Mouse (Mus musculus): ENCODE results near the gene Rbbp5.
A peak's percentile ranks its signal among the peaks of the same experiment; 100 is the strongest.

Gene Rbbp5

GRCm38 (mm10) chr1:132500535-132500934, 23.4 kb downstream of the Rbbp5 start:
- DNase-seq (ENCODE audit: low spot score): no peak

- DNase-seq (ENCODE audit: low spot score): no peak
Observed at GRCm38 (mm10) chr1:132505155-132505554, 28.0 kb downstream of the Rbbp5 start.

- DNase-seq (ENCODE audit: low spot score): no peak
Observed at GRCm38 (mm10) chr1:132506058-132506457, 28.9 kb downstream of the Rbbp5 start, which contains the start of gene Tmem81. TSS of gene Tmem81 (plus strand) at chr1:132506230.

- DNase-seq (ENCODE audit: low spot score): no peak
Observed at GRCm38 (mm10) chr1:132506656-132507055, 29.5 kb downstream of the Rbbp5 start.

DNA sequence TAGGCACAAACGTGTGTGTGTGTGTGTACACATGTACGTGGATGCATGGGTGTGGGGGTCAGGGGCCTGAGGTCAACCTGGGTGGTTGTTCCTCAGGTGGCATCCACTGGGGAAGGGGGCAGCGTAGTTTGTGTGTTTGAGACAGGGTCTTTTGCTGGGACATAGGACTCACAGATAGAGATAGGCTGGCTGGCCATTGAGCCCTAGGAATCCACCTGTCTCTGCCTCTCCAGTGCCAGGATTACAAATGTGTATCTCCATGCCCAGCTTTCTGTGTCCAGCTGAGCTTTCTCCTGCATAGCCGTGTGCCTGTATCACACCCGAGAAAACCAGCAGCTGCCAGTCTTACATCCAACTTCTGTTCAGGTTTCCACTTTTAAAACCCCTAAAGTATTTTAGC, 32.6 kb downstream of the Rbbp5 start:
- no peak for DNase-seq (ENCODE audit: low spot score)

- no peak for DNase-seq (ENCODE audit: low spot score)
Observed at GRCm38 (mm10) chr1:132511521-132511920, 34.4 kb downstream of the Rbbp5 start.

GRCm38 (mm10) chr1:132512106-132512505, 34.9 kb downstream of the Rbbp5 start:
- no peak for DNase-seq (ENCODE audit: low spot score)

DNA sequence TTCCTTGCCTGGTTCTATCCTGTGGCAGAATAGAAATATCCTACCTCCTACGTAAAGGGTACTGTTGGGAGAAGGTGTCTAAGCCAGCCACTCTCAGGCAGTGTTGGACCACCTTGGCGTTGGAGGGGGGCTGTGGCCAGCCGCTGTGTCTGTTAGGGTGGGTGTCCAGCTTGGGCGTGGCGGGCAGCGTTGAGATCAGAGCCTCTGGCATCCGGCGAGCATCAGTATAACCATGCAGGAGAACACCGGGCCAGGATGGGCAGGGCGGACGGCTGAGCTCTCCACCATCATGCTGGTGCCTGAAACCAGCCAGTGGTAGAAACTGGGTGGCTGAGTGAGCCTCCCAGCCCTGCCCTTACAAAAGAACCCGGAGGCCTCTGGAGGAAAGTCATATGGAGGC, 38.2 kb downstream of the Rbbp5 start:
- DNase-seq (ENCODE audit: low spot score): no peak

GRCm38 (mm10) chr1:132516776-132517175, 39.6 kb downstream of the Rbbp5 start:
- DNase-seq (ENCODE audit: low spot score): no peak

GRCm38 (mm10) chr1:132518621-132519020, 41.5 kb downstream of the Rbbp5 start:
- DNase-seq (ENCODE audit: low spot score): no peak

- DNase-seq (ENCODE audit: low spot score): no peak
Observed at GRCm38 (mm10) chr1:132519734-132520133, 42.6 kb downstream of the Rbbp5 start.

DNA sequence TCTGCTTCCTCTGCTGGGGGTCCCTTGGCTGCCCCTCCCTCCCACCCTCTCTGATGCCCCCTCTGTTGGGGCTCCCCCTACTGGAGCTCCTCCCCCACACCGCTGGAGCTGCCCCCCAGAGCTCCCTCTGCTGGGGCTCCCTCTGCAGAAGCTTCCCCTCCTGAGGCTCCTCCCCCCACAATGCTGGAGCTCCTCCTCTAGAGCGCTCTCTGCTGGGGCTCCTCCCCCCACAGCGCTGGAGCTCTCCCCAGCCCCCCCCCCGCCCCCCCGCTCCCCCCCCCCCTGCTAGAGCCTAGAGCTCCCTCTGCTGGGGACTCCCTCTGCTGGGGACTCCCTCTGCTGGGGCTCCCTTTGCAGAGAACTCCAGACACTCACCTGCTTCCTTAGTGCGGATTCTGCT, 43.6 kb downstream of the Rbbp5 start:
- DNase-seq (ENCODE audit: low spot score): peak; percentile 63

DNA sequence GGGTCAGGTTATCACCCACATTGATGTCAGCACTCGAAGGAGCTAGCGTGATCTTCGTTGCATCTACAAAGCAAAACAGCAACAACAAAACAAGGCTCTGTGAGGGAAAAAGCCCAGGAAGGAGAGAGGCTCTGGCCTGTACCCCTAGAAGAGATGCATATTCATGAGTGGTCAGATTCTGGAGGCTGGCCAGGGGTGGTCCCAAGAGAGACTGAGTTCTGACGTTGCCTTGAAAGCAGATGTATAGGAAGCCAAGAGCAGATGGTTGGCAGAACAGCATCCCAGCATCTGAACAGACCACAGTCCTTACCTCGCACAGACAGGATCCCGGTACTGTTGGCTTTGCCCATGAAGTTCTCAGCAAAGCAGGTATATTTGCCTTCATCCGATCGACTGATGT, 45.9 kb downstream of the Rbbp5 start:
- DNase-seq (ENCODE audit: low spot score): no peak

- no peak for DNase-seq (ENCODE audit: low spot score)
Observed at GRCm38 (mm10) chr1:132523920-132524319, 46.8 kb downstream of the Rbbp5 start.

DNA sequence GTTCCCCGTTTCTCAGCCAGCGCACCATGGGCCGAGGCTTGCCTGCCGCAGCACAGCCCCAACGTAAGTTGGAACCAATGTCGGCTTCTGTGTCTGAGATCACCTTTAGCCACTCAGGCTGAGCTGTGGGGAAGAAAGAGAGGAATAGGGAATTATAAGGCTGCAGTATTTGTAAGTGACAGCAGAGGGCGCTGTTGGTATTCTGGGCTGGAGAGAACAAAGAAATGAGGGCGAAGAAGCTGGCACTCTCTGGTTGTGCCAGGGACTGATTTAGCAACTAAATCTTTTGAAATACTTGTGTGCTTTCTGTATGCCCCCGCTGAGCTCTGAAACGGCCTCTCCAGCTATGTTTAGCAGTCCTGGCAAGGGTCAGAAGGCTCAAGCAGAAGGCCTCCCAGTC, 48.7 kb downstream of the Rbbp5 start:
- DNase-seq (ENCODE audit: low spot score): peak; percentile 47

DNA sequence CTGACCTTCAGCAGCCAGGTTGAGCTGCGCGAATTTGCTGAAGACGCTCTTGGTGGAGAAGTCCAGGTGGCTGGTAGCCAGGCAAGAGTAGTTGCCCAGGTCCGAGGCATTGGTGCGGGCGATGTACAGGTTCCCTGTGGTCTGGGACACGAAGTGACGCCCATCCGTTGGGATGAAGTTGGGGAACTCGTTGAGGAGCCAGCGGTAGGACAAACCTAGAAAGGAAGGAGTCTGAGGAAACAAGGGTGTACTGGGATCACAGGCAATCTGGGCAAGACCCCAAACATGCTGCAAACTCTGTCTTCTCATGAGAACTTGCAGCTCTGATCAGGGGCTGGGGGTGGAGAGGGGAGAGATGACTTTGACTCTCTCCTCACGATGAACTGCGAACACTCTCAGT, 50.9 kb downstream of the Rbbp5 start:
- no peak for DNase-seq (ENCODE audit: low spot score)

DNA sequence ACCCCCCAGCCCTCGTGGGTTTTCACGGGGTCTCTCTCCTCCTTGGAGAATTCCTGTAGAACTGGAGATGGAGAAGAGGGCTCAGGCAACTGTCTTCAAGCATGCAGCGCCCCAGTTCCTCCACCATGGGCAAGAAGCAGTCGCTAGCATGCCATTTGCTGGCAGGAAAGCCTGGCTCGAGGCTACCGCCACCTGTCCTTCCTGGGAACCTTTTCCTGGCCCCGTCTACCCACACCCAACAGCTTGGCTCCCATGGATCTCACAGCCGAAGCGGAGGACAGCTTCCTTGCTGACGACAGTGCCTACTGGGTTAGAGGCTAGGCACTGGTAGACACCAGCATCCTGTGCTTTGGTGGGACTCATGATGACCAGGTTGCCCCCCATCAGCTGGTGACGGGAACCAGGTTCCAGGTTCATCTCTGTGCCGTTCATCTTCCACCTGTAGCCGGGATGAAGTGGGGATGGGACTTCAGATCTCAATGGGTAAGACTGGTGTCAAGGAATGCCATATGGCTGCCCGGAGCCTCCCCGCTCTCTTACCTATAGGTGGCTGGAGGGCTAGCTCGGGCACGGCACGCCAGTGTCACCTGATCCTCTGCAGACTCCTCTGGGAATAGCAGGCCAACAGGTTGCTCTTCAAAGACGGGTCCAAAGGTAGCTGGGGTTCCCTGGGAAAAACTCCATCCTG, 51.6 kb downstream of the Rbbp5 start:
- DNase-seq (ENCODE audit: low spot score): no peak

DNA sequence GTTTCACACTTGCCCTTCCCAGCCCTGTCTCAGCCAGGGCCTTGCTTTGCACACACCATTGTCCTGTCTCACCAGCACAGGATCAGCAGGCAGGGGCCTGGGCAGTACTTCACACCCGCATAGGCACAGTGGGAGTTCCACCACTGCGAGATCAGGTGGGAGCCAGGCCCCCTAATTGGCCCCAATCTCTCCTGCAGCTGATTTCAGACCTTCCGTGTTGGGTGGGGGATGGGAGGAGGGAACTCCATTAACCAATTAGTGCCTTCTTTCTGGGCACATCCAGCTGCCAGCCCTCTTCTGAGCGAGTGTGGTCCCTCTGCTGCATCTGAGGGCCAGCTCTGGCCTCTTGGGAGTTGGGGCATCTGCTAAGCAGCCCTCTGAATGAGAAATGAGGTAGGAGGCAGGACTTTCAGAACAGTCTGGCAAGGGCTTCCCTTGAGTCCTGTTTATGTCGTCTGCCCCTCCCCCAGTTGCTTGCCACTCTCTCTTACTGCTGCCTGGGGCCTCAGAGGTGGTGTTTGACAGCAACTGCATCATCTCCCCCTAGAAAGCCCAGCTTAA, 53.5 kb downstream of the Rbbp5 start:
- DNase-seq (ENCODE audit: low spot score): no peak

GRCm38 (mm10) chr1:132532521-132532920, 55.4 kb downstream of the Rbbp5 start:
- no peak for DNase-seq (ENCODE audit: low spot score)

DNA sequence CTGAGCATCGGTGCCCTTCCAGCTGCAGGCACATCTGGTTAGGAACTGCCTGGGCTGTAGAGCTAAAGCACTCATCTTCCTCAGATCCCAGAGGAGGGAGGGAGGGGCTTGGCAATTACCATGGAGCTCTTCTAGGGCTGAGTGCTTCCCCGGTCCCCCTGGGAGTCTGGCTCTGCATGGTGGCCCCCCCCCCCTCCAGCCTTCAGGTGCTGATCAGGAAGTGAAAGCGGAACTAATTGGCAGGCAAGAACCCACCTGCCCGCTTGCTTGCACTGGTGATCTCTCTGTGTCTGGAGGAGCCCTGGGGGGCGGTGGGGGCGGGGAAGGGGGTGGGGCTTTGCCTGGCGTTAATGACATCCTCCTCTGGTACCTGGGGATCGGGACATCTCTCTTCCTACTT, 56.7 kb downstream of the Rbbp5 start:
- DNase-seq (ENCODE audit: low spot score): no peak

DNA sequence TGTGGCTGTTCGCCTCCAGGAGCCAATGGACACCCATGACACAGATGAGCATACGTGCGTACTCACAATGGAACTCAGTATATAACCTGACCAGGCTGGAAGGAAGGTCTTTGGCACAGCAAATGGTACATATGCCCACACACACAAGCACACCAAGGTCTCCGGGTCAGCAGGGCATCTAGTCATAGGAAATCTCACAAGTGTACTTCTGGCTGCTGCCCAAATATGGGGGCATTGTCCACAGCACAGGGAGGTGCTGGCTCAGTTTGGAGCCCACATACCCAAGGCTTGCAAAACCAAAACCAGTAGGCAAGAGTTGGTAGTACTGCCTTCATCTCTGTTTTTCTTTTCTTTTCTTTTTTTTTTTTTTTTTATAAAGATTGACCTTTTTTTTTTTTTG, 58.4 kb downstream of the Rbbp5 start:
- no peak for DNase-seq (ENCODE audit: low spot score)

- no peak for DNase-seq (ENCODE audit: low spot score)
Observed at GRCm38 (mm10) chr1:132536416-132536815, 59.3 kb downstream of the Rbbp5 start.

GRCm38 (mm10) chr1:132537736-132538135, 60.6 kb downstream of the Rbbp5 start:
- no peak for DNase-seq (ENCODE audit: low spot score)

DNA sequence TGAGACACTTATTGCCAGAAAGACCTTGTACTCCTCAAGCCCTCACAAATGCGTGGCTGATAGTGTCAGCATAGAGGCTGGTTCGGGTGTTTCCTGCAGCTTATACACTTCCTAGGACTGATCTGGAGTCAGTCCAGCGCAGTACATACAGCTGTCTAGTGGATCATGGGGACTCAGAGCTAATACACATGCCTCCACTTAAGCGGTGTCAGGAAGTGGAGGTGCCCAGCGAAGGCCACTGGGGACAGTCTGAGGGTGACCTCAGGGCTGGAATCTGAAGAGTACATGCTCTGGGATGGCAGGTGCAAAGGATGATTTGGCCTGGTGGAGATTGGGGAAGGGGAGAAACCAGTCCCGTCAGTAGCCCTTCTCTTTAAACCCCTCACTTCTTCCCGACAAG, 63.5 kb downstream of the Rbbp5 start:
- DNase-seq (ENCODE audit: low spot score): no peak

Measured in lung, postnatal 25 days (tissue).